Mouse (Mus musculus): Measurements from ENCODE around the gene Acp2. TPM values are rescaled to one million over a fixed set of nuclear protein-coding genes. Genes with fewer than 3 reads are reported as not detected.

The Acp2 gene
- total and polyA plus RNA-seq, 2 experiments: 23.9 to 45.0 TPM

GRCm38 (mm10) chr2:91196577-91197001, 6.1 kb upstream of the Acp2 start:
- peaks cover 13% of the 10 kb centered on the region for H3K4me1 ChIP-seq (ENCODE audit: control insufficient read depth, insufficient read depth, low read length)
- H3K36me3 ChIP-seq (ENCODE audit: control insufficient read depth, insufficient read depth, low read length): peaks cover 5% of the 10 kb centered on the region
- no peak overlapping the region for H3K4me3 ChIP-seq (ENCODE audit: insufficient read depth, low read depth, low read length)
- no peaks in the 10 kb centered on the region for H3K27me3 ChIP-seq (ENCODE audit: control insufficient read depth, insufficient read depth, low read length)
- peak; percentile 44 for DNase-seq (ENCODE audit: extremely low read depth, low read depth, low spot score)
- no peaks in the 10 kb centered on the region; the same call in 1 of the 2 replicates for H3K79me2 ChIP-seq (ENCODE audit: control insufficient read depth, insufficient read depth, low read length)
- WGBS: 71% methylated on average over 3 of the region's 3 CpGs
- H3K27ac ChIP-seq (replicated peaks; ENCODE audit: insufficient read depth, low read depth, low read length): no peak overlapping the region
- H3K9ac ChIP-seq (ENCODE audit: low read depth, low read length): no peak overlapping the region
- TF ChIP-seq CTCF (IDR thresholded peaks at IDR 0.05; ENCODE audit: low read depth, low read length): no peak
- no peak for TF ChIP-seq POLR2A (IDR thresholded peaks at IDR 0.05; ENCODE audit: extremely low read depth, insufficient read depth, low read length)

- H3K27me3 ChIP-seq (ENCODE audit: control insufficient read depth, insufficient read depth, low read length): no peaks in the 10 kb centered on the region
- no peak for DNase-seq (ENCODE audit: extremely low read depth, low read depth, low spot score)
- no peaks in the 10 kb centered on the region for H3K36me3 ChIP-seq (ENCODE audit: control insufficient read depth, insufficient read depth, low read length)
- no peak overlapping the region for H3K9ac ChIP-seq (ENCODE audit: low read depth, low read length)
- H3K4me3 ChIP-seq (ENCODE audit: insufficient read depth, low read depth, low read length): no peak overlapping the region
- H3K27ac ChIP-seq (replicated peaks; ENCODE audit: insufficient read depth, low read depth, low read length): no peak overlapping the region
- peaks cover 13% of the 10 kb centered on the region for H3K4me1 ChIP-seq (ENCODE audit: control insufficient read depth, insufficient read depth, low read length)
- WGBS: 84% methylated on average over 3 of the region's 3 CpGs
- TF ChIP-seq CTCF (IDR thresholded peaks at IDR 0.05; ENCODE audit: low read depth, low read length): no peak
- TF ChIP-seq POLR2A (IDR thresholded peaks at IDR 0.05; ENCODE audit: extremely low read depth, insufficient read depth, low read length): no peak
- H3K79me2 ChIP-seq (ENCODE audit: control insufficient read depth, insufficient read depth, low read length): no peaks in the 10 kb centered on the region
These were observed 3.8 kb upstream of the Acp2 start for GRCm38 (mm10) chr2:91198888-91199287.

- TF ChIP-seq CTCF (IDR thresholded peaks at IDR 0.05; ENCODE audit: low read depth, low read length) (no peak), POLR2A (IDR thresholded peaks at IDR 0.05; ENCODE audit: extremely low read depth, insufficient read depth, low read length) (no peak)
- 11% methylated on average over 20 of the region's 20 CpGs for WGBS
These were observed 429 bp downstream of the Acp2 start for GRCm38 (mm10) chr2:91202972-91203656.

GRCm38 (mm10) chr2:91206254-91206775, 3.6 kb downstream of the Acp2 start:
- TF ChIP-seq POLR2A (IDR thresholded peaks at IDR 0.05; ENCODE audit: extremely low read depth, insufficient read depth, low read length) (no peak), CTCF (IDR thresholded peaks at IDR 0.05; ENCODE audit: low read depth, low read length) (no peak)
- no peaks in the 10 kb centered on the region for H3K27me3 ChIP-seq (ENCODE audit: control insufficient read depth, insufficient read depth, low read length)
- H3K4me1 ChIP-seq (ENCODE audit: control insufficient read depth, insufficient read depth, low read length): peaks cover 9% of the 10 kb centered on the region
- no peak overlapping the region for H3K4me3 ChIP-seq (ENCODE audit: insufficient read depth, low read depth, low read length)
- H3K36me3 ChIP-seq (ENCODE audit: control insufficient read depth, insufficient read depth, low read length): peaks cover 43% of the 10 kb centered on the region
- H3K9ac ChIP-seq (ENCODE audit: low read depth, low read length): no peak overlapping the region
- peak; percentile 53 for DNase-seq (ENCODE audit: extremely low read depth, low read depth, low spot score)
- 0 out of 2 replicates have a peak overlapping the region, but pooled peaks have one; percentile 22 for H3K27ac ChIP-seq (replicated peaks; ENCODE audit: insufficient read depth, low read depth, low read length)
- 83% methylated on average over 9 of the region's 9 CpGs for WGBS
- H3K79me2 ChIP-seq (ENCODE audit: control insufficient read depth, insufficient read depth, low read length): no peaks in the 10 kb centered on the region

More at GRCm38 (mm10) chr2:91202972-91203656, 429 bp downstream of the Acp2 start:
- peak overlapping the region; percentile 63 for H3K4me3 ChIP-seq (ENCODE audit: insufficient read depth, low read depth, low read length)
- H3K36me3 ChIP-seq (ENCODE audit: control insufficient read depth, insufficient read depth, low read length): peaks cover 16% of the 10 kb centered on the region; the same call in 1 of the 2 replicates
- peak overlapping the region; percentile 86 for H3K9ac ChIP-seq (ENCODE audit: low read depth, low read length)
- peaks cover 9% of the 10 kb centered on the region for H3K4me1 ChIP-seq (ENCODE audit: control insufficient read depth, insufficient read depth, low read length)
- H3K79me2 ChIP-seq (ENCODE audit: control insufficient read depth, insufficient read depth, low read length): no peaks in the 10 kb centered on the region
- no peaks in the 10 kb centered on the region for H3K27me3 ChIP-seq (ENCODE audit: control insufficient read depth, insufficient read depth, low read length)
- H3K27ac ChIP-seq (replicated peaks; ENCODE audit: insufficient read depth, low read depth, low read length): peak overlapping the region; percentile 75
- DNase-seq (ENCODE audit: extremely low read depth, low read depth, low spot score): no peak

- DNase-seq (ENCODE audit: extremely low read depth, low read depth, low spot score): no peak
- Histone ChIP-seq H3K36me3 (ENCODE audit: control insufficient read depth, insufficient read depth, low read length) (peaks cover 53% of the 10 kb centered on the region), H3K27me3 (ENCODE audit: control insufficient read depth, insufficient read depth, low read length) (no peaks in the 10 kb centered on the region)
These were observed 10.6 kb downstream of the Acp2 start for GRCm38 (mm10) chr2:91213311-91213710.

GRCm38 (mm10) chr2:91217032-91217431, 14.3 kb downstream of the Acp2 start:
- no peak for DNase-seq (ENCODE audit: extremely low read depth, low read depth, low spot score)
- Histone ChIP-seq H3K27ac (replicated peaks; ENCODE audit: insufficient read depth, low read depth, low read length) (no peak overlapping the region), H3K4me3 (ENCODE audit: insufficient read depth, low read depth, low read length) (no peak overlapping the region), H3K9ac (ENCODE audit: low read depth, low read length) (no peak overlapping the region), H3K27me3 (ENCODE audit: control insufficient read depth, insufficient read depth, low read length) (no peaks in the 10 kb centered on the region), H3K36me3 (ENCODE audit: control insufficient read depth, insufficient read depth, low read length) (peaks cover 21% of the 10 kb centered on the region), H3K4me1 (ENCODE audit: control insufficient read depth, insufficient read depth, low read length) (peaks cover 3% of the 10 kb centered on the region; the same call in 1 of the 2 replicates), H3K79me2 (ENCODE audit: control insufficient read depth, insufficient read depth, low read length) (no peaks in the 10 kb centered on the region)
- 44% methylated on average over 4 of the region's 4 CpGs for WGBS
- TF ChIP-seq POLR2A (IDR thresholded peaks at IDR 0.05; ENCODE audit: extremely low read depth, insufficient read depth, low read length): no peak
- no peak for TF ChIP-seq CTCF (IDR thresholded peaks at IDR 0.05; ENCODE audit: low read depth, low read length)

More at GRCm38 (mm10) chr2:91213311-91213710, 10.6 kb downstream of the Acp2 start:
- no peak for TF ChIP-seq CTCF (IDR thresholded peaks at IDR 0.05; ENCODE audit: low read depth, low read length)
- TF ChIP-seq POLR2A (IDR thresholded peaks at IDR 0.05; ENCODE audit: extremely low read depth, insufficient read depth, low read length): no peak
- Histone ChIP-seq H3K27ac (replicated peaks; ENCODE audit: insufficient read depth, low read depth, low read length) (no peak overlapping the region), H3K4me3 (ENCODE audit: insufficient read depth, low read depth, low read length) (no peak overlapping the region), H3K79me2 (ENCODE audit: control insufficient read depth, insufficient read depth, low read length) (no peaks in the 10 kb centered on the region), H3K4me1 (ENCODE audit: control insufficient read depth, insufficient read depth, low read length) (peaks cover 3% of the 10 kb centered on the region; the same call in 1 of the 2 replicates), H3K9ac (ENCODE audit: low read depth, low read length) (no peak overlapping the region)
